Mouse (Mus musculus): ENCODE measurements around the gene Reg4.

- TF ChIP-seq CTCF (IDR thresholded peaks at IDR 0.05; ENCODE audit: control insufficient read depth, insufficient read depth, insufficient read length) (no peak), MAX (IDR thresholded peaks at IDR 0.05) (no peak), USF1 (IDR thresholded peaks at IDR 0.05; ENCODE audit: low read depth) (no peak), CEBPB (IDR thresholded peaks at IDR 0.05; ENCODE audit: low read depth) (no peak), MYOG (IDR thresholded peaks at IDR 0.05; ENCODE audit: control insufficient read depth, extremely low read depth, insufficient read length) (no peak)
These were observed 18.7 kb upstream of the Reg4 start for GRCm38 (mm10) chr3:98203282-98203681.
